Mouse (Mus musculus) v-Abl transformed pro-B cells (cell line): Measurements from ENCODE around the gene Abhd12.

ENCODE experiments used
- in situ Hi-C, 2 experiments: fragments of 400-800 bp; cut with MboI; formaldehyde crosslinking; loops; one replicate each; pipeline ENCODE4 v1.15.1; 2025; ENCODE audit not compliant: unreplicated experiment in 2 of 2

Abhd12 gene

DNA sequence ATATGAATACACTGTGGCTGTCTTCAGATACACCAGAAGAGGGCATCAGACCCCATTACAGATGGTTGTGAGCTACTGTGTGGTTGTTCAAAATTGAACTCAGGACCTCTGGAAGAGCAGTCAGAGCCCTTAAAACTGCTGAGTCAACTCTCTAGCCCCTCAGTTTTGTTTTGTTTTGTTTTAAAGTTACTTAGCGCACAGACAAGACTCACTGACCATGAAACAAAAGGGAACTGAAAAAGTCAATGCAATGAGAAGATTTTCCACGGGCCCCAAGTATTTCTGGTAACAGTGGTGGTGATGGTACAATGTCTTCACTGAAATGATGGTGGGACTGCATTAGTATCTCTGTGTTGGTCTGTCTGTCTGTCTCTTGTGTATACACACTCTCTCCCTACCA, 43.4 kb downstream of the Abhd12 start:
- in situ Hi-C loops, result loop anchor here in 1 of 2 experiments (25.0 kb wide), 1 partner anchor 1376 kb away; the partner anchor contains the start of gene Csnk2a1

- in situ Hi-C loops, result loop anchor here in 1 of 2 experiments (25.0 kb wide), 1 partner anchor 1377 kb away; the partner anchor contains the start of gene Csnk2a1
Measured at GRCm38 (mm10) chr2:150859709-150860470, 44.7 kb downstream of the Abhd12 start.

GRCm38 (mm10) chr2:150858724-150859487, 45.6 kb downstream of the Abhd12 start:
- in situ Hi-C loops, result loop anchor here in 1 of 2 experiments (25.0 kb wide), 1 partner anchor 1378 kb away; the partner anchor contains the start of gene Csnk2a1

- in situ Hi-C loops, result loop anchor here in 1 of 2 experiments (25.0 kb wide), 1 partner anchor 1382 kb away; the partner anchor contains the start of gene Csnk2a1
Measured at GRCm38 (mm10) chr2:150855186-150855585, 49.4 kb downstream of the Abhd12 start.

- in situ Hi-C loops, result loop anchor here in 1 of 2 experiments (25.0 kb wide), 1 partner anchor 1386 kb away; the partner anchor contains the start of gene Csnk2a1
Measured at GRCm38 (mm10) chr2:150851251-150851650, 53.3 kb downstream of the Abhd12 start.

GRCm38 (mm10) chr2:150847436-150847995, 57.0 kb downstream of the Abhd12 start:
- in situ Hi-C loops, result no loop called here

GRCm38 (mm10) chr2:150844798-150845197, 59.7 kb downstream of the Abhd12 start:
- in situ Hi-C loops, result no loop called here

- in situ Hi-C loops, result no loop called here
Measured at GRCm38 (mm10) chr2:150842049-150842461, 62.5 kb downstream of the Abhd12 start.

GRCm38 (mm10) chr2:150841109-150841508, 63.4 kb downstream of the Abhd12 start:
- in situ Hi-C loops, result no loop called here

DNA sequence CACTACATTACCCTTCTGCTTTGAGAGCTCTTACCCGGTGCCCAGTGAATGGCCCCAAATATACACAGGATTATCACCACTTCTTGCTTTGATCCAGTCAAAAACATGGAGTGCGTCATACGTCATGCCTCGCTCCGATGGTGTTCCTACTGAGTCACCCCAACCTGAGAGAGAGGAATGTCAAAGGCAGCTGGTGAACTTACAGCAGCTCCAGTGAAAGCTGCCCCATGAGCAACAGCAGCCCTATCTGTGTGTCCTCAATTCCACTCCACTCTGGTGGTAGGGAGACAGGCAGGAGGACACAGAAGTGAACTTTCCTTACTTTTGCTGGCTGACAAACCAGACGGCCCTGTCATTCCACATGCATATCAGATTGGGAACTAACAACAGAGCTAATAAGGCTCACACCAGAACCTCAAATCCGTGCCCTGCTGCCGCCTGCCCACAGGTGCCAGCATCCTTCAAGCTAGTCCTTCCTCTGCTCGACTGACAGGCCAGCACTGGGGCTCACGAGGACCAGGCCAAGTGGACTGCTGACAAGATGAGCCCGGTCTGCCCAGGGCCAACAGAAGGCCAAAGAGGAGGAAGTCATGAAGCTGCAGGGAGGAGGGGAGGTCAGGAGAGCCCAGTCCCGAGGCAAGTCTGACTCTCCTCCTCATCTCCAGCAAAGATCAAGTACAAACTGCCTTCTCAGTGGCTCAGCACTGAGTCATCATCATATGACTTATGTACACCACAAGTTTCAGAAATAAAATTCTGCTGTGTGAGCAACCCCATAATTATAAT, 64.7 kb downstream of the Abhd12 start:
- in situ Hi-C loops, result no loop called here

DNA sequence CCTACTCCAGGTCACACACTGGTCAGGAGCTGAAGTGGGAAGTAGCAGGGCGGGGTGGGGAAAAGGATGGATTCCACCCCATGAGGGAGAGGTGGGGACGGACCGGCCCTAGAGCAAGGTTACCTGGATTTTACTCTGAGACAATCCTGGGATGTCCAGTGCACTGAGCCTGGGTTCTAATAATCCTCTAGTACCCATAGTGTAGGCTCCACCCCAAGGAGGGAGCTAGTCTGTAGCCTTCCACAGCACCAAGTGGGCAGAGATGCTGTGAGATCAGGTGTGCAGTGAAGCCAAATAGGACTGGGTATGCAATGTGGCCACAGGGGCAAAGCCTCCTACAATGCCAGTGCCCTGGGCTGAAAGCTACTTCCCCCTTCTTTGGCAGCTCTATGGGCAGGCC, 66.8 kb downstream of the Abhd12 start:
- in situ Hi-C loops, result no loop called here

DNA sequence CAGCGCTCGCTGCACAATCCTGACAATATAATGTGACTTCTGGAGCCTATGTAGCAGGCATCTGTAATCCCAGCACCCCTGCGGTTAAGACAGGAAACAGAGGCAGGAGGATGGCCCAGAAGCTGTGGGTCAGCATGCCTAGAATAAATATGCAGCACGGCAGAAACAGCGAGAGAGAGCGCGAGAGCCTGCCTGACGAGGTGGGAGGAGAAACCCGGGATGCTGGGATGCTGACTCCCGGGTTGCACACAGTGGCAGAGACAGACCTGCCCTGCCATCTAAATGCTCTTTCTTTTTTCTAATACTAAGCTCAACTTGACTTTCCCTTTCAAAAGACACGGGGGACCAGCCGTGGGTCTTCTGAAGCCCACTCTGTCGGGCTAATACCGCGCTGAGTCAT, 67.6 kb downstream of the Abhd12 start:
- in situ Hi-C loops, result no loop called here

DNA sequence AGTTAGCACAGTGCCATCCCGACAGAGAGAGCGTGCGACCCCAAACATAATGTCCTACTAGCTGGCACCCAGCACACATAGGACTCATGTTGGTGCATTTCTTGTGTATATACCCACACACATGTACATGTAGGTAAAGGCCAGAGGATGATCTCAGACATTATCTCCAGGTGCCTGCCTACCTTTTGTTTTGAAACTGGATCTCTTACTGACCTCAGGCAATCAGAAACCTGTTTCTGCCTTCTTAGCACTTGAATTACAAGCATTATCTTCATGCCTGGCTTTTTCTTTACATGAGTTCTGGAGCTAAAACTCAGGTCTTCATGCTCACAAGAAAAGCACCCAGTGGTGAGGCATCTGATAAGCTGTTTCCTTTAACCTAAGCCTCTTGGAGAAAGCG, 68.6 kb downstream of the Abhd12 start:
- in situ Hi-C loops, result no loop called here

- in situ Hi-C loops, result loop anchor here in 1 of 2 experiments (5.0 kb wide), 1 partner anchor 73 kb away; the partner anchor contains the start of gene Gins1
Measured at GRCm38 (mm10) chr2:150834616-150835015, 69.9 kb downstream of the Abhd12 start.

DNA sequence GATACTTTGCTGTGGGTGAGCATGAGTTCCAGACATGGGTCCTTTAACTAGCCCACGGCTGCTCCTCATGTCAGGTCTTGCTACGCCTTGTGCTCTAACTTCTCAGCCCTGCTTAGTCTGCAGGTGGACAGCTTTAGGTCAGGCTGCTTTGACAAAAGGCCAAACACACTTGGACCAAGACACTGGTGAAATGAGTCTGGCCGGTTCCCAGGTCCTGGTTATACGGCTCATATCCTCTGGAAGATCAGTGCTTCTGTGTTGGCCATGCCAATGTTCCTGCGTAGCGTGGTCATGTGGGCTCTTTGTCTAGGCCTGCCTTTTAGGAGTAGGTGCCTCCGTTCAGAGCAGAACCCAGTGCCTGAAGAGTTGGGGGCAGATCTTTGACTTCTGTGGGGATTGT, 72.5 kb downstream of the Abhd12 start:
- in situ Hi-C loops, result loop anchor here in 1 of 2 experiments (5.0 kb wide), 1 partner anchor 75 kb away; the partner anchor contains the start of gene Gins1

DNA sequence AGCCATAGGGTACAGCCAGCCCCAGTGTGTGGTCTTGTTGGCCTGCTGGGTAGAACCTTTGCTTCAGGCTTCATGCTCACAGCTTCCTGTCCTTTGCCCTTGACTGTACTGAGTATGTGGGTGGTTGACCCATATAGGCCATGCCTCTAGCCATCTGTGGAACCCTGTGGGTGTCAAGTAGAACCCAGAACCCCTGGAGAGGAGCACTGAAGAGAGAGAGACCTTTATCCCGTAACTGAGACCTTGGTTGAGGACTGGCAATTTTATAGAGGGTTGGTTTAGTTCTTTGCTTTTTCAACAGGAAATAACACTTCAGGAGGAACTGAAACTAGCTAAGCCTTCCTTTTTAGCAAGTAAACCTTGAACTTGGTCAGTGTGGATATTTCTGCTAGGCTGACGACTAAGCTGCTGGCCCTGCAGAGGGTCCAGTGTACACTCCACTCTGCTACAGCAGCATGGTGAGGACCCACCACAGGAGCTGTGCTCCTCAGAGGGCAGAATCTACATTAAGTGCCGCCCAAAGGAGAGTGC, 73.6 kb downstream of the Abhd12 start:
- in situ Hi-C loops, result loop anchor here in 1 of 2 experiments (5.0 kb wide), 1 partner anchor 76 kb away; the partner anchor contains the start of gene Gins1

DNA sequence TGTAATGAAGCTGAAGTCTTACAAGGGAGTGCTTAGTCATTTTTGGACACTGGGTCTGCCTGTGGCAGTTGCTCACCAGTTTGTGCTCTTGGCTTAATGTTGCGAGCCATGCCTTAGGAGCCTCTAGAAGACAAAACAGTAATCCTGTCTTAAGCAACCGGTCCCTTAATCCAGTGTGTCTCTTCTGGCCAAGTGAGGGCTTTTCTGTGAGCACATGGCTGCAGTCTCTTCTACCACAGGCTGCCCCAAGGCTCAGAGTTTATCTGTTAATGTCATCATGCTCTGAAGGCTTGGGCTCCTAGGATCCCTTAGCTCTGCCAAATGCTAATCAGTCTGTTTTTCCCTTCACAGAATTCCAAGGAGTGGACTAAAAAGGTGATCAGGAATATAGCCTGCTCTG, 74.5 kb downstream of the Abhd12 start:
- in situ Hi-C loops, result loop anchor here in 1 of 2 experiments (5.0 kb wide), 1 partner anchor 77 kb away; the partner anchor contains the start of gene Gins1

GRCm38 (mm10) chr2:150828654-150829053, 75.9 kb downstream of the Abhd12 start:
- in situ Hi-C loops, result loop anchor here in 1 of 2 experiments (5.0 to 10.0 kb wide), 2 partner anchors 79 to 176 kb away; partner anchors contain the start of gene Gins1

DNA sequence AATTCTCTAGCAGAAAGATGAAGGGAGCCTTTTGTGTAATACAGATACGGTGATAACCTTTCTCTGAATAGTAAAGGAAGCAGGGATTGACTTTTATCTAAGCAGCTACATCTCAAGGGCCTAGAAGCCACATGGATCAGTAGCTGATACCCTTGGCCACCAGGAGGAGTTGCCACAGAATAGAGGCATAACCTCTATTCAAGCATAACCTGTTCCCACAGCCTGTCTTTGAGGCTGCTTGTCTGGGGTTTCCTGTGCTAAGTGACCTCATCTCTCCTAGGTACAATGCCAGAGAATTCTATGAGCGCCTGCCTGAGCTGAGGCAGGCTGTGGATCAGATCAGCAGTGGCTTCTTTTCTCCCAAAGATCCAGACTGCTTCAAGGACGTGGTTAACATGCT, 76.4 kb downstream of the Abhd12 start:
- in situ Hi-C loops, result loop anchor here in 1 of 2 experiments (5.0 to 10.0 kb wide), 2 partner anchors 79 to 177 kb away; partner anchors contain the start of gene Gins1
